Mouse (Mus musculus) limb, embryonic 14.5 days (tissue): ENCODE measurements around the gene Ppp2r5c. TPM values are rescaled to one million over a fixed set of nuclear protein-coding genes. Genes with fewer than 3 reads are reported as not detected.

Experiments
- ATAC-seq: fragments of 200-750 bp; cut with Nextera tagmentation; 2 replicates; pipeline ENCODE4 v1.8.0; 2017; ENCODE audit warnings: low read depth, moderate number of reproducible peaks, moderate TSS enrichment; ENCODE audit not compliant: low FRiP score
- DNase-seq: peaks from one replicate; pipeline ENCODE4 v3.0.0-alpha.2; 2015; ENCODE audit warnings: low spot score
- H3K27ac ChIP-seq: fragments of 300-500 bp; sonication (generic); replicated peaks from 2 replicates; pipeline ENCODE4 v1.5.1; 2014; ENCODE audit warnings: low read depth, mild to moderate bottlenecking, low read length, moderate library complexity, mixed read lengths
- H3K27me3 ChIP-seq: fragments of 300-500 bp; sonication (generic); 2 replicates; pipeline ENCODE4 v1.6.1; 2014; ENCODE audit warnings: low read length, mixed read lengths; ENCODE audit not compliant: control insufficient read depth, insufficient read depth
- H3K36me3 ChIP-seq: fragments of 300-500 bp; sonication (generic); 2 replicates; pipeline ENCODE4 v1.6.1; 2014; ENCODE audit warnings: mild to moderate bottlenecking, low read length, moderate library complexity, mixed read lengths; ENCODE audit not compliant: control insufficient read depth, insufficient read depth
- H3K4me1 ChIP-seq: fragments of 300-500 bp; sonication (generic); 2 replicates; pipeline ENCODE4 v1.6.1; 2014; ENCODE audit warnings: antibody characterized with exemption, low read length, mixed read lengths; ENCODE audit not compliant: control insufficient read depth, insufficient read depth
- H3K4me2 ChIP-seq: fragments of 300-500 bp; sonication (generic); replicated peaks from 2 replicates; pipeline ENCODE4 v1.6.1; 2014; ENCODE audit warnings: low read depth, mild to moderate bottlenecking, low read length, moderate library complexity; ENCODE audit not compliant: severe bottlenecking
- H3K4me3 ChIP-seq: fragments of 300-500 bp; sonication (generic); replicated peaks from 2 replicates; pipeline ENCODE4 v1.5.1; 2014; ENCODE audit warnings: low read length
- H3K9ac ChIP-seq: fragments of 300-500 bp; sonication (generic); 2 replicates; pipeline ENCODE4 v1.6.1; 2014; ENCODE audit warnings: mild to moderate bottlenecking, low read depth, low read length, moderate library complexity; ENCODE audit not compliant: severe bottlenecking
- H3K9me3 ChIP-seq: fragments of 300-500 bp; sonication (generic); 2 replicates; pipeline ENCODE4 v1.6.1; 2016; ENCODE audit warnings: low read length; ENCODE audit not compliant: control insufficient read depth
- POLR2A ChIP-seq: fragments of 200-500 bp; IDR thresholded peaks from 2 replicates; pipeline ENCODE4 v1.8.0; 2012; ENCODE audit warnings: inconsistent platforms, mild to moderate bottlenecking, moderate library complexity, borderline replicate concordance; ENCODE audit not compliant: insufficient read depth, insufficient read length; ENCODE audit errors: extremely low read depth
- WGBS: fragments of 180-500 bp; shearing (Covaris S2); extraction: QIAGEN DNeasy Blood & Tissue Kit; methylation state at CpG from one replicate; pipeline ENCODE4 v1.1.7; 2014; 5-methylcytosine and 5-hydroxymethylcytosine counted together
- polyA plus RNA-seq, 2 experiments: library from polyadenylated mRNA; depleted of rRNA in 1 of 2; stranded (reverse) in 1 of 2; unstranded in 1 of 2; fragments of >200 nt; fragmentation: Nextera tagmentation in 1 of 2; extraction: Ambion mirVana in 1 of 2; gene quantifications; 2 replicates each; pipeline versions ENCODE4 v1.2.1 to v1.2.3; 2012 to 2014

The Ppp2r5c gene
- polyA plus RNA-seq, 2 experiments = 75.2 to 156 TPM

DNA sequence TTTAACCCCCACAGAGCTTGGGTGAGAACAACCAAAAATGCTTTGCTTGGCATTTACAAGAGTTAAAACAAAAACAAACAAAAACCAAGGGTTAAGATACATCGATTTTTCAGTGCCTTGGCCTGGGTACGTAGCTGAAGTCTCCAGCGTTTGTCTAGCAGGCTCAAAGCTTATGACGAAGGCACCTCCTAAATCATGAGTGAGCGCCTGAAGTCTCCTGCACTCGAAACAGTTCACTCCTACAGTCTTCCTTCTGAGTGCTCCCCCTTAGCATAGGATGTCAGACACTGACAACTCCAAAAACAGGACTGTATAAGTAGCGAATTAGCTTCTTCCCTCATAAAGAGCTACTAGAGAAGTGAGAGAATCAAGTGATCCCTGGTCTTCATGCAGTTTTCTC, 1.1 kb upstream of the Ppp2r5c start:
- Histone ChIP-seq H3K9me3 (no peaks in the 10 kb centered on the region), H3K27ac (peak overlapping the region; percentile 87), H3K4me3 (peak overlapping the region; percentile 92), H3K36me3 (peaks cover 13% of the 10 kb centered on the region), H3K9ac (peak overlapping the region; percentile 58), H3K4me1 (no peaks in the 10 kb centered on the region), H3K27me3 (no peaks in the 10 kb centered on the region), H3K4me2 (peak overlapping the region; percentile 73)
- TF ChIP-seq POLR2A = no peak
- 32% methylated on average over 7 of the region's 7 CpGs for WGBS
- DNase-seq (no peak), ATAC-seq (no peak)

DNA sequence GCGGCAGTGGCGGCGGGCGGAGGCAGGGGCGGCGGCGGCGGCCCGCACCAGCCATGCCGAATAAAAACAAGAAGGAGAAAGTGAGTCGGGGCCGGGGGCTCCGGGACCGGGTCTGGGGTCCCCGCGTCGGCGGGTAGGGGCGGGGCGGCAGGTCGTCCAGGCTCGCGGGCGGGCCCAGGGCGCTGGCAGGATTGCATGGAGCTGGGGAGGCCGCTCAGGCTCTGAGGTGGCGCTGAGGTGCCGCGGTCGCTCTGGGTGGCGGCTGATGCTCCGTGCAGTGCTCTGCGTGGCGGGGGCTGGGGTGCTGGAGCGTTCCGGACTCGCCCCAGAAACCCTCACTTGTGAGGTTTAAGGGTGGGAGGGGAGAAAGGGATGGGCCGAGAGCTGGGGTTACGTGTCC, 386 bp downstream of the Ppp2r5c start:
- Histone ChIP-seq H3K4me1 (no peaks in the 10 kb centered on the region), H3K4me3 (peak overlapping the region; percentile 92), H3K9me3 (no peaks in the 10 kb centered on the region), H3K27me3 (no peaks in the 10 kb centered on the region), H3K9ac (peak overlapping the region; percentile 77), H3K27ac (peak overlapping the region; percentile 68), H3K36me3 (peaks cover 20% of the 10 kb centered on the region), H3K4me2 (peak overlapping the region; percentile 80)
- DNase-seq = no peak
- 0% methylated on average over 25 of the region's 39 CpGs for WGBS
- no peak for TF ChIP-seq POLR2A
- ATAC-seq = peak; percentile 6

DNA sequence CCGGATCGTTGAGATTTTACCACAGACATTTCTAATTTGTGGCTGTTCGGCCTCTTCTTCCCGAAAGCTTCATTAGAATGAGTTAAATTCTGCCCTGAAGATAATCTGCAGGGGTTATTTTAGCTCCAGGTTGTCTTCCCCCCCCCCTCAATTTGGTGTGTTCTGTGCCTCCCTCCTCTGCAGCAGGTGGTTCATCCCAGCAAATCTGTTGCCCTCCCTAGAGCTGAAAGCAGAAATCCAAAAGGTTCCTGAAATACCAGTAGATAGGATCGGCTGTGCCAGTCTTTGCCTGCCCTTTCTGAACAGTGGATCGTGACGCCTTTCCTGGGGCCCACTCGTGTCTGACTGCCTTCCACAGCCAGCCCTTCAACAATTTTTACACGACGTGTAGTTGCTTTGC, 1.8 kb downstream of the Ppp2r5c start:
- TF ChIP-seq POLR2A = no peak
- Histone ChIP-seq H3K4me2 (no peak overlapping the region), H3K4me1 (no peaks in the 10 kb centered on the region), H3K9ac (no peak overlapping the region), H3K9me3 (no peaks in the 10 kb centered on the region), H3K36me3 (peaks cover 20% of the 10 kb centered on the region), H3K4me3 (no peak overlapping the region), H3K27me3 (no peaks in the 10 kb centered on the region), H3K27ac (no peak overlapping the region)
- DNase-seq = no peak
- no peak for ATAC-seq
- WGBS = 84% methylated on average over 10 of the region's 10 CpGs

DNA sequence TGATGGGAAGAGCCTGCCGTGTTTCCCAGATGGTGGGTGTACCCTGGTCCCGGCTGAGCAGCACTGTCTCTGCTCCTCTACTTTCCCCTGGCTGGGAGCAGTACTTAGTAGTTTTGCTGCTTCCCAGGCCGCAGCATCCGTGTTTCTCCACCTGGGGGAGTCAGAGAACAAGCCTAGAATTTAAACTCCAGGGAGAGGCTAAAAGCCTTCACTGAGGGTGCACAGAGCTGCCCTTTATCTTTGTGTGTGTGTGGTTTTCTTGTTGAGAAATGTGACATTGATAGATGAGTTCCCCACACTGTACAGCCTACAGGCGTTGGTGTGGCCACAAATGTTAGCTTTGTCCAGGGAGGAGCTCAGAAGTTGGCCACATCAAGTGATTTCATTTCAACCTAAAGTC, 7.3 kb downstream of the Ppp2r5c start:
- DNase-seq = peak; percentile 56
- 15% methylated on average over 5 of the region's 5 CpGs for WGBS
- Histone ChIP-seq H3K4me2 (no peak overlapping the region), H3K27me3 (no peaks in the 10 kb centered on the region), H3K27ac (no peak overlapping the region), H3K9me3 (no peaks in the 10 kb centered on the region), H3K36me3 (peaks cover 18% of the 10 kb centered on the region), H3K9ac (no peak overlapping the region), H3K4me3 (no peak overlapping the region), H3K4me1 (no peaks in the 10 kb centered on the region)
- no peak for TF ChIP-seq POLR2A
- 0 out of 2 replicates have a peak, but pooled peaks have one; percentile 23 for ATAC-seq

DNA sequence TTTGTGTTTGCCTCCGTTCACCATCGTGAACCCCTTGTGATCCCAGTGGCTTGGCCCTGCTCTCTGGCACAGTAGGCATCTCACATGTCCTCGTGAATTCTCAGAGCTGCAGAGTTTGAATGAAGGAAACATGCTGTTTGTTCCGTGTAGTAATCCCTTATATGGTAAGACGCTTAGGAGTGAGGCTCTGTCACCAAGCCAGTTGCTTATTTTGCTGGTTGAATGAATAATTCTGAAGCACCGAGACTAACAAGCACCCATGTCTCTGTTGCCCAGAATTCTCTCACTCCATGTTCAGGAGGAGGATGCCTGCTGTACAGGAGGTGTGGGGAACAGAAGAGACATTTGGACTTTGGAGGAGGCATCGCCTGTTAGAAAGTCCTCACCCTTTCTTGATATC, 9.1 kb downstream of the Ppp2r5c start:
- WGBS = 91% methylated on average over 7 of the region's 7 CpGs
- no peaks in the 10 kb centered on the region for H3K4me1 ChIP-seq
- H3K27ac ChIP-seq = no peak overlapping the region
- ATAC-seq (no peak), DNase-seq (no peak)
- H3K27me3 ChIP-seq = no peaks in the 10 kb centered on the region
- H3K9ac ChIP-seq = no peak overlapping the region
- no peak overlapping the region for H3K4me2 ChIP-seq
- TF ChIP-seq POLR2A = no peak
- H3K4me3 ChIP-seq = no peak overlapping the region
- peaks cover 5% of the 10 kb centered on the region; the same call in 1 of the 2 replicates for H3K36me3 ChIP-seq
- no peaks in the 10 kb centered on the region for H3K9me3 ChIP-seq

DNA sequence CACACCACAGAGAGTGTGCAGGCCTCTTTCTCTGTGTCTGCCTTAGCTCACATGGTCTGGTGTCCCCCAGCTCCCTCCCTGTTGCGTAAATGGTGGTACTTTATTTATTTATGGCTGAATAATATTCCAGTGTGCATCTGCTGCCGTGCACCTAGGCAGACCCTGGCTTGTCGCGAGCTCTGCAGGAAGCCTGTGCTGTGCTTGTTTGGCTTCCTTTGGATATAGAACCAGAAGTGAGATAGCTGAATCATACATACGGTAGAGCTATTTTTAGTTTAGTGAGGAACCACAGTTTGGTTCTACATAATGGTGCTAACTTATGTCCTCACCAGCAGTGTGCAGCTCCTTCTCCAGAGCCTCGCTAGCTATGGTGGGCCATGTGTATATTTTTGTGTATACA, 11.7 kb downstream of the Ppp2r5c start:
- H3K4me3 ChIP-seq = no peak overlapping the region
- H3K4me1 ChIP-seq = no peaks in the 10 kb centered on the region
- no peaks in the 10 kb centered on the region for H3K36me3 ChIP-seq
- DNase-seq = no peak
- H3K27ac ChIP-seq = no peak overlapping the region
- WGBS = 89% methylated on average over 6 of the region's 6 CpGs
- no peak overlapping the region for H3K9ac ChIP-seq
- TF ChIP-seq POLR2A = no peak
- no peaks in the 10 kb centered on the region for H3K27me3 ChIP-seq
- no peaks in the 10 kb centered on the region for H3K9me3 ChIP-seq
- ATAC-seq = no peak
- H3K4me2 ChIP-seq = no peak overlapping the region
